ENCODE assay signal across 8 mouse cellular contexts in genomic region chr3:130095160-130095781, GRCm38 (mm10). TPM values are rescaled to one million over a fixed set of nuclear protein-coding genes. Genes with fewer than 3 reads are reported as not detected.
DNase-seq lines count a peak whose midpoint lies in the region; ATAC-seq and TF ChIP-seq lines count a peak whose summit lies in the region.

No protein-coding gene starts in this region.

- no peaks in the 10 kb centered on the region for H3K27me3 ChIP-seq in heart, embryonic 11.5 days (ENCODE audit: control insufficient read depth, insufficient read depth, low read length)
- H3K27me3 ChIP-seq in E14TG2a.4 (ENCODE audit: insufficient read depth, low read length) = no peaks in the 10 kb centered on the region
- H3K27me3 ChIP-seq in hindbrain, embryonic 12.5 days = no peaks in the 10 kb centered on the region
- H3K27me3 ChIP-seq in neural tube, embryonic 11.5 days (ENCODE audit: control insufficient read depth, insufficient read depth, low read length) = no peaks in the 10 kb centered on the region

- H3K36me3 ChIP-seq in heart, embryonic 11.5 days (ENCODE audit: control insufficient read depth, insufficient read depth, low read length) = no peaks in the 10 kb centered on the region
- H3K36me3 ChIP-seq in E14TG2a.4 (ENCODE audit: insufficient read depth, low read length) = no peaks in the 10 kb centered on the region
- no peaks in the 10 kb centered on the region for H3K36me3 ChIP-seq in hindbrain, embryonic 12.5 days
- no peaks in the 10 kb centered on the region for H3K36me3 ChIP-seq in neural tube, embryonic 11.5 days (ENCODE audit: control insufficient read depth, insufficient read depth, low read length)

- H3K4me1 ChIP-seq in heart, embryonic 11.5 days (ENCODE audit: control insufficient read depth, insufficient read depth, low read length) = no peaks in the 10 kb centered on the region
- no peaks in the 10 kb centered on the region for H3K4me1 ChIP-seq in E14TG2a.4 (replicated peaks; ENCODE audit: low read depth, low read length)
- H3K4me1 ChIP-seq in hindbrain, embryonic 12.5 days = no peaks in the 10 kb centered on the region
- H3K4me1 ChIP-seq in neural tube, embryonic 11.5 days (ENCODE audit: control insufficient read depth, insufficient read depth, low read length) = no peaks in the 10 kb centered on the region

- H3K9me3 ChIP-seq in heart, embryonic 11.5 days (replicated peaks; ENCODE audit: control insufficient read depth, low read length) = no peaks in the 10 kb centered on the region
- H3K9me3 ChIP-seq in E14TG2a.4 (ENCODE audit: low read length) = no peaks in the 10 kb centered on the region
- no peaks in the 10 kb centered on the region for H3K9me3 ChIP-seq in hindbrain, embryonic 12.5 days (replicated peaks)
- H3K9me3 ChIP-seq in neural tube, embryonic 11.5 days (ENCODE audit: control insufficient read depth, low read length) = no peaks in the 10 kb centered on the region

- H3K27ac ChIP-seq in heart, embryonic 11.5 days (ENCODE audit: low read depth, low read length) = no peak overlapping the region
- H3K27ac ChIP-seq in hindbrain, embryonic 12.5 days = no peak overlapping the region
- H3K27ac ChIP-seq in neural tube, embryonic 11.5 days (ENCODE audit: low read depth, low read length) = no peak overlapping the region

- intact Hi-C loops in left cerebral cortex, postnatal 4 days (cut with DNase I) = loop anchor here (1.0 to 5.0 kb wide), 2 partner anchors 482 to 595 kb away; no protein-coding TSS in a partner anchor

- TF ChIP-seq CTCF in E14TG2a.4 (conservative IDR thresholded peaks at IDR 0.05; ENCODE audit: low read length) = peak; percentile 68

- peak; percentile 35 for DNase-seq in heart, adult 8-10 months (ENCODE audit: low spot score)
- peak; percentile 15 to 34 for DNase-seq in cerebellum, postnatal 36 days
- DNase-seq in left cerebral cortex, postnatal 4 days = peak; percentile 35
- DNase-seq in neural tube, embryonic 11.5 days (ENCODE audit: low spot score) = peak; percentile 49
- no peak for DNase-seq in yolk sac, embryonic 10.5 days (ENCODE audit: low spot score)

- no peak overlapping the region for H3K4me2 ChIP-seq in heart, embryonic 11.5 days
- no peak overlapping the region for H3K4me2 ChIP-seq in hindbrain, embryonic 12.5 days (replicated peaks)
- H3K4me2 ChIP-seq in neural tube, embryonic 11.5 days (ENCODE audit: low read depth) = no peak overlapping the region

- H3K4me3 ChIP-seq in heart, embryonic 11.5 days (ENCODE audit: low read depth, low read length) = no peak overlapping the region
- H3K4me3 ChIP-seq in E14TG2a.4 (replicated peaks; ENCODE audit: low read length) = no peak overlapping the region
- no peak overlapping the region for H3K4me3 ChIP-seq in hindbrain, embryonic 12.5 days
- no peak overlapping the region for H3K4me3 ChIP-seq in neural tube, embryonic 11.5 days (ENCODE audit: low read depth, low read length)

- ATAC-seq in heart, embryonic 11.5 days (replicated peaks; ENCODE audit: insufficient number of reproducible peaks, low FRiP score, low TSS enrichment) = no peak
- ATAC-seq in hindbrain, embryonic 12.5 days (ENCODE audit: low FRiP score) = peak; percentile 56; the same call in 1 of the 2 replicates
- ATAC-seq in neural tube, embryonic 11.5 days (ENCODE audit: insufficient read depth, low FRiP score, low TSS enrichment) = 0 out of 2 replicates have a peak, but pooled peaks have one; percentile 41

- no peak overlapping the region for H3K9ac ChIP-seq in heart, embryonic 11.5 days (ENCODE audit: low read depth, low read length)
- no peak overlapping the region for H3K9ac ChIP-seq in hindbrain, embryonic 12.5 days
- H3K9ac ChIP-seq in neural tube, embryonic 11.5 days (ENCODE audit: low read length) = no peak overlapping the region

- 39% methylated on average over 5 of the region's 5 CpGs for WGBS in heart, embryonic 11.5 days (ENCODE audit: insufficient replicate concordance)
- WGBS in hindbrain, embryonic 12.5 days = 46% methylated on average over 5 of the region's 5 CpGs
- 44% methylated on average over 5 of the region's 5 CpGs for WGBS in neural tube, embryonic 11.5 days

RNA-seq across cellular contexts. Expression of gene Sec24b, which starts 33.9 kb away (rescaled TPM):
- total RNA-seq in heart, adult 8-10 months (2022) = 10 to 100 TPM; 25.0 to 32.3 (median 27.4) TPM
- 27.1 and 27.9 TPM in 2 replicates for polyA plus RNA-seq in heart, embryonic 11.5 days (2014; fragmentation: Nextera tagmentation; extraction: Ambion mirVana)
- 36.8 and 36.9 TPM in 2 replicates for polyA plus RNA-seq in hindbrain, embryonic 12.5 days (2016; fragmentation: Nextera tagmentation; extraction: Ambion mirVana)
- 10 to 100 TPM; 72.2 to 84.2 TPM for total RNA-seq in left cerebral cortex, postnatal 4 days (2021)
- 33.0 and 35.6 TPM in 2 replicates for polyA plus RNA-seq in neural tube, embryonic 11.5 days (2014; fragmentation: Nextera tagmentation; extraction: Ambion mirVana)

RNA-seq across cellular contexts. Expression of gene Col25a1, which starts 36.0 kb away (rescaled TPM):
- under 1 TPM; 0.20 to 0.34 (median 0.23) TPM for total RNA-seq in heart, adult 8-10 months (2022)
- polyA plus RNA-seq in heart, embryonic 11.5 days (2014; fragmentation: Nextera tagmentation; extraction: Ambion mirVana) = 2.7 and 3.0 TPM in 2 replicates
- 10.0 and 11.8 TPM in 2 replicates for polyA plus RNA-seq in hindbrain, embryonic 12.5 days (2016; fragmentation: Nextera tagmentation; extraction: Ambion mirVana)
- total RNA-seq in left cerebral cortex, postnatal 4 days (2021) = 10 to 100 TPM; 13.0 to 15.9 TPM
- 7.2 and 10.0 TPM in 2 replicates for polyA plus RNA-seq in neural tube, embryonic 11.5 days (2014; fragmentation: Nextera tagmentation; extraction: Ambion mirVana)
